Mouse (Mus musculus) hindbrain, embryonic 16.5 days (tissue): ENCODE results near the gene Glt8d2. TPM values are rescaled to one million over a fixed set of nuclear protein-coding genes. Genes with fewer than 3 reads are reported as not detected.

ENCODE experiments used
- ATAC-seq: fragments of 200-750 bp; cut with Nextera tagmentation; 2 replicates; pipeline ENCODE4 v1.8.0; 2017; ENCODE audit warnings: moderate TSS enrichment, moderate library complexity
- H3K27ac ChIP-seq: fragments of 300-500 bp; sonication (generic); 2 replicates; pipeline ENCODE4 v1.5.1; 2014; ENCODE audit warnings: low read depth, mild to moderate bottlenecking, control low read depth, low read length, moderate library complexity
- H3K27me3 ChIP-seq: fragments of 300-500 bp; sonication (generic); replicated peaks from 2 replicates; pipeline ENCODE4 v1.6.1; 2014; ENCODE audit warnings: low read length; ENCODE audit not compliant: control insufficient read depth, insufficient read depth
- H3K36me3 ChIP-seq: fragments of 300-500 bp; sonication (generic); 2 replicates; pipeline ENCODE4 v1.6.1; 2014; ENCODE audit warnings: mild to moderate bottlenecking, low read length, moderate library complexity, mixed read lengths; ENCODE audit not compliant: control insufficient read depth, insufficient read depth
- H3K4me1 ChIP-seq: fragments of 300-500 bp; sonication (generic); 2 replicates; pipeline ENCODE4 v1.6.1; 2014; ENCODE audit warnings: low read depth, low read length; ENCODE audit not compliant: control insufficient read depth, insufficient read depth
- H3K4me2 ChIP-seq: fragments of 300-500 bp; sonication (generic); 2 replicates; pipeline ENCODE4 v1.6.1; 2014; ENCODE audit warnings: mild to moderate bottlenecking, low read length, control low read depth, moderate library complexity
- H3K4me3 ChIP-seq: fragments of 300-500 bp; sonication (generic); 2 replicates; pipeline ENCODE4 v1.5.1; 2014; ENCODE audit warnings: mild to moderate bottlenecking, low read length, control low read depth, moderate library complexity
- H3K9ac ChIP-seq: fragments of 300-500 bp; sonication (generic); 2 replicates; pipeline ENCODE4 v1.6.1; 2014; ENCODE audit warnings: low read depth, mild to moderate bottlenecking, control low read depth, low read length, moderate library complexity
- H3K9me3 ChIP-seq: fragments of 300-500 bp; sonication (generic); 2 replicates; pipeline ENCODE4 v1.6.1; 2014; ENCODE audit warnings: mild to moderate bottlenecking, low read length, moderate library complexity; ENCODE audit not compliant: control insufficient read depth
- WGBS: fragments of 180-500 bp; shearing (Covaris S2); extraction: QIAGEN DNeasy Blood & Tissue Kit; methylation state at CpG from one replicate; pipeline ENCODE4 v1.1.7; 2014; 5-methylcytosine and 5-hydroxymethylcytosine counted together
- polyA plus RNA-seq: library from polyadenylated mRNA; unstranded; fragments of >200 nt; fragmentation: Nextera tagmentation; extraction: Ambion mirVana; gene quantifications from 2 replicates; pipeline ENCODE4 v1.2.1, GENCODE M21; 2015

The Glt8d2 gene
- polyA plus RNA-seq, 1 experiment from 2014 or later, result 1.5 TPM

DNA sequence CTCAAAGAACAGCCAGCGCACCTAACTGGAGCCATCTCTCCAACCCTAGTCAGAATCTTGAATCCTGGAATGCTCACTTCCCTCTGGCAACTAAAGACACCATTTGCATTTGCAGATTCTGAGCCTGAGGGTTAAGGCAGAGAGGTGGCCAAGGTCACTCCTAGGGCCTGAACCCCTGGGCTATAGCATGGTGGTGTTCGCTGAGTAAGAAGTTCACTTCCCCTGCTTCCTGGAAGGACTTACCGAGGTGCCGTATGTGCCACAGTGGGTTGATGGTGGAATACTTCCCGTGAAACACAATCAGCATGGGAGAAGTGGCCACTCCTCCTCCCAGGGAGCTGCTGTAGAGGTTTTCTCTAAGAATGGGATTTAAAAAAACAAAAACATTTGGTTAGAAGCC, 37.8 kb downstream of the Glt8d2 start:
- Histone ChIP-seq H3K4me2 (no peak overlapping the region), H3K4me3 (no peak overlapping the region), H3K36me3 (peaks cover 8% of the 10 kb centered on the region), H3K27me3 (no peaks in the 10 kb centered on the region), H3K27ac (no peak overlapping the region), H3K9me3 (no peaks in the 10 kb centered on the region), H3K4me1 (no peaks in the 10 kb centered on the region), H3K9ac (no peak overlapping the region)
- no peak for ATAC-seq
- 73% methylated on average over 5 of the region's 5 CpGs for WGBS

GRCm38 (mm10) chr10:82651221-82651620, 39.2 kb downstream of the Glt8d2 start:
- Histone ChIP-seq H3K9me3 (no peaks in the 10 kb centered on the region), H3K36me3 (peaks cover 11% of the 10 kb centered on the region), H3K27ac (no peak overlapping the region), H3K9ac (no peak overlapping the region), H3K4me3 (no peak overlapping the region), H3K4me1 (no peaks in the 10 kb centered on the region), H3K27me3 (no peaks in the 10 kb centered on the region), H3K4me2 (no peak overlapping the region)
- no peak for ATAC-seq
- WGBS, result 86% methylated on average over 5 of the region's 5 CpGs

- Histone ChIP-seq H3K4me2 (no peak overlapping the region), H3K9me3 (no peaks in the 10 kb centered on the region), H3K4me3 (no peak overlapping the region), H3K27me3 (no peaks in the 10 kb centered on the region), H3K27ac (no peak overlapping the region), H3K36me3 (peaks cover 26% of the 10 kb centered on the region), H3K9ac (no peak overlapping the region), H3K4me1 (no peaks in the 10 kb centered on the region)
- WGBS, result 94% methylated on average over 17 of the region's 17 CpGs
- no peak for ATAC-seq
These were observed 43.1 kb downstream of the Glt8d2 start for GRCm38 (mm10) chr10:82647205-82647811.

GRCm38 (mm10) chr10:82646083-82646482, 44.4 kb downstream of the Glt8d2 start:
- H3K27me3 ChIP-seq, result no peaks in the 10 kb centered on the region
- 0 out of 2 replicates have a peak, but pooled peaks have one; percentile 27 for ATAC-seq

GRCm38 (mm10) chr10:82641481-82641880, 49.0 kb downstream of the Glt8d2 start:
- Histone ChIP-seq H3K4me1 (no peaks in the 10 kb centered on the region), H3K27ac (no peak overlapping the region), H3K4me3 (no peak overlapping the region), H3K27me3 (no peaks in the 10 kb centered on the region), H3K9ac (no peak overlapping the region), H3K36me3 (peaks cover 31% of the 10 kb centered on the region), H3K4me2 (no peak overlapping the region), H3K9me3 (no peaks in the 10 kb centered on the region)
- ATAC-seq, result no peak
- 93% methylated on average over 9 of the region's 9 CpGs for WGBS

More at GRCm38 (mm10) chr10:82646083-82646482, 44.4 kb downstream of the Glt8d2 start:
- H3K36me3 ChIP-seq, result peaks cover 32% of the 10 kb centered on the region
- H3K4me3 ChIP-seq, result no peak overlapping the region
- no peak overlapping the region for H3K9ac ChIP-seq
- H3K9me3 ChIP-seq, result no peaks in the 10 kb centered on the region
- no peak overlapping the region for H3K27ac ChIP-seq
- H3K4me2 ChIP-seq, result no peak overlapping the region
- WGBS, result 94% methylated on average over 8 of the region's 8 CpGs
- no peaks in the 10 kb centered on the region for H3K4me1 ChIP-seq

DNA sequence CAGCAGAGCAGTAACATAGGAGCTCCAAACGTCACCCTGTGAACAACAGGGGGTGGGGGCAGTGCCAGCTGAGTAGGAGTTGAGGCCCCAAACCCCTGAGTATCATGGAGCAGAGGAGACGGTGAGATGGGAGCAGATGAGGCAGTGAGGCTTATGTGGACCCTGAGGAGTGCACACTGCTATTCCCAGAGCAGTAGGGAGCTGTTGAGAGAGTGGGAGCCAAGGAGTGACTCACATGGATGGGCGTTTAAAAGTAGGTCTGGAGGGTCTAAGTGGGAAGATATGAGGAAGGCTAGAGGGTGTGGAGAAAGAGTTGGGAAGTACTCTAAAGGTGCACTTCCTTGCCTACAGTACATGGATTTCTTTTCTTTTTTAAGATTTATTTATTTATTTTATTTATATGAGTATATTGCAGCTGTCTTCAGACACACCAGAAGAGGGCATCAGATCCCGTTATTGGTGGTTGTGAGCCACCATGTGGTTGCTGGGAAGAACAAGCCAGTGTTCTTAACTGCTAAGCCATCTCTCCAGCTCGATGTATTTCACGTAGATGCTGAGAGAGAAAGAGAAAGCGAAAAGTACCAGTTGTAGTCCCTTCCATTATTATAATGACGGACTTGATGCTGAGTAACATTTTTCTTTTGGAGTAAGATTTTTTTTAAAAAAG, 51.3 kb downstream of the Glt8d2 start:
- no peaks in the 10 kb centered on the region for H3K27me3 ChIP-seq
- H3K9ac ChIP-seq, result no peak overlapping the region
- H3K36me3 ChIP-seq, result peaks cover 20% of the 10 kb centered on the region
- H3K27ac ChIP-seq, result no peak overlapping the region
- no peak overlapping the region for H3K4me2 ChIP-seq
- WGBS, result 87% methylated on average over 8 of the region's 8 CpGs
- no peaks in the 10 kb centered on the region for H3K4me1 ChIP-seq
- ATAC-seq, result no peak
- no peaks in the 10 kb centered on the region for H3K9me3 ChIP-seq
- no peak overlapping the region for H3K4me3 ChIP-seq

DNA sequence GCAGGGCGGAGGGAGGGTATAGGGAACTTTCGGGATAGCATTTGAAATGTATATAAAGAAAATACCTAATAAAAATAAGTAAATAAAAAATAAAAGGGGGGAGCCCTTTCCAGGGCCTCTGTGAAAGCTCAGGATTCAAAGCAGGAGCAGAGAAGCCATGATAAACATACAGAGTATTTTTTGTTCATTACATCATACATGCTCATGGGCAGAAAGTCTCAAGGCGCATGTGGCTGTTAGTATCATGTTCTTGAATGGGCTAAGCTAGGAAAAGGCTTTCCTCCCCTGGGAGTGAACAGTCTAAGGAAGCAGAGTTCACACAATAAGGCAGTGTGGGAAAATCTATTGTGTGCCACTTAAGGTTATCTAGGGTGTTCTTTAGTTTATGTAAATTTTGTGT, 54.1 kb downstream of the Glt8d2 start:
- H3K4me3 ChIP-seq, result no peak overlapping the region
- WGBS, result over 99% methylated on average over 3 of the region's 3 CpGs
- H3K9ac ChIP-seq, result no peak overlapping the region
- no peaks in the 10 kb centered on the region for H3K27me3 ChIP-seq
- peaks cover 16% of the 10 kb centered on the region for H3K36me3 ChIP-seq
- no peak overlapping the region for H3K27ac ChIP-seq
- H3K9me3 ChIP-seq, result no peaks in the 10 kb centered on the region
- H3K4me1 ChIP-seq, result peaks cover 5% of the 10 kb centered on the region
- ATAC-seq, result no peak
- H3K4me2 ChIP-seq, result no peak overlapping the region

DNA sequence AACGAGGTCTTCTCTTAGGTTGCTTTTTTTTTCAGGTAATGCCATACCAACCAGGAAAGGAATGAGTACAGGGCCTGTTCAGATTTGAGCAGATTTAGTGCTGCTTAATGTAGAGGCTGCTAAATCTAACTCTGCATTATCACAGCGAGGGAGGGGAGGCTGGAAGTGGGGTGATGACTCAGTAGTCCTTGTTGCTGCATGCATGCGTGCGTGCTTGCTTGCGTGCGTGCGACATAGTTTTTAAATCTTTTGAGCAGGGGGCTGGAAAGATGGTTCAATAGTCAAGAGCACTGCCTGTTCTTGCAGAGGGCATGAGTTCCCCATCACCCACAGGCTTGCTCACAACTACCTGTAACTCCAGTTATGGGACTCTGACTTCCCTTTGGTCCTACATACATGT, 56.1 kb downstream of the Glt8d2 start:
- Histone ChIP-seq H3K27me3 (no peaks in the 10 kb centered on the region), H3K4me3 (no peak overlapping the region), H3K36me3 (peaks cover 13% of the 10 kb centered on the region), H3K27ac (no peak overlapping the region), H3K9ac (no peak overlapping the region), H3K9me3 (no peaks in the 10 kb centered on the region), H3K4me1 (peaks cover 14% of the 10 kb centered on the region), H3K4me2 (no peak overlapping the region)
- 99% methylated on average over 7 of the region's 7 CpGs for WGBS
- ATAC-seq, result no peak

GRCm38 (mm10) chr10:82632496-82633280, 57.8 kb downstream of the Glt8d2 start:
- H3K27ac ChIP-seq, result no peak overlapping the region
- 96% methylated on average over 12 of the region's 12 CpGs for WGBS
- peaks cover 6% of the 10 kb centered on the region for H3K36me3 ChIP-seq
- no peak overlapping the region for H3K4me3 ChIP-seq
- H3K4me1 ChIP-seq, result peaks cover 14% of the 10 kb centered on the region
- H3K9ac ChIP-seq, result no peak overlapping the region
- H3K27me3 ChIP-seq, result no peaks in the 10 kb centered on the region
- ATAC-seq, result no peak
- no peak overlapping the region for H3K4me2 ChIP-seq
- no peaks in the 10 kb centered on the region for H3K9me3 ChIP-seq
